Mouse (Mus musculus) T-helper 2 cell (primary cell): ENCODE measurements at regions not wholly inside any gene's neighbourhood (a gene's known extent, or its start where the extent isn't known, plus 50 kb on each side); places are given as distances from the start of the nearest gene placed in this dataset.
"Not testable (repeated sequence)": the region's sequence is repeated elsewhere in the genome, so short reads cannot be mapped to it uniquely, and the experiment has no call there.

Source experiments
- in situ Hi-C: fragments of 300-600 bp; cut with MboI, MseI; formaldehyde crosslinking; loops from one replicate; pipeline ENCODE4 v1.15.1; 2025; ENCODE audit warnings: high pct_unique_total_duplicates

GRCm38 (mm10) chr6:61042667-61043523, 118.1 kb downstream of the Mmrn1 start:
- in situ Hi-C loops: no loop called here

- in situ Hi-C loops: no loop called here
These were observed 119.0 kb downstream of the Mmrn1 start for GRCm38 (mm10) chr6:61043524-61044450.

- in situ Hi-C loops: not testable (repeated sequence)
These were observed 122.9 kb downstream of the Mmrn1 start for GRCm38 (mm10) chr6:61047667-61048066.

- in situ Hi-C loops: loop anchor here (25.0 kb wide), 1 partner anchor 124 kb away; the partner anchor contains the start of gene Ccser1
These were observed 117.0 kb upstream of the Ccser1 start for GRCm38 (mm10) chr6:61063129-61063528.

- in situ Hi-C loops: loop anchor here (25.0 kb wide), 1 partner anchor 122 kb away; the partner anchor contains the start of gene Ccser1
These were observed 114.4 kb upstream of the Ccser1 start for GRCm38 (mm10) chr6:61065769-61066168.

- in situ Hi-C loops: loop anchor here (25.0 kb wide), 1 partner anchor 121 kb away; the partner anchor contains the start of gene Ccser1
These were observed 113.4 kb upstream of the Ccser1 start for GRCm38 (mm10) chr6:61066501-61067282.

GRCm38 (mm10) chr6:61067355-61068116, 112.6 kb upstream of the Ccser1 start:
- in situ Hi-C loops: loop anchor here (25.0 kb wide), 1 partner anchor 120 kb away; the partner anchor contains the start of gene Ccser1

GRCm38 (mm10) chr6:61068117-61068489, 112.0 kb upstream of the Ccser1 start:
- in situ Hi-C loops: loop anchor here (25.0 kb wide), 1 partner anchor 119 kb away; the partner anchor contains the start of gene Ccser1

GRCm38 (mm10) chr6:61073267-61073666, 106.9 kb upstream of the Ccser1 start:
- in situ Hi-C loops: loop anchor here (25.0 kb wide), 1 partner anchor 114 kb away; the partner anchor contains the start of gene Ccser1

- in situ Hi-C loops: loop anchor here (25.0 kb wide), 1 partner anchor 114 kb away; the partner anchor contains the start of gene Ccser1
These were observed 106.3 kb upstream of the Ccser1 start for GRCm38 (mm10) chr6:61073794-61074193.

- in situ Hi-C loops: loop anchor here (25.0 kb wide), 1 partner anchor 113 kb away; the partner anchor contains the start of gene Ccser1
These were observed 105.4 kb upstream of the Ccser1 start for GRCm38 (mm10) chr6:61074700-61075099.

GRCm38 (mm10) chr6:61078559-61078958, 101.6 kb upstream of the Ccser1 start:
- in situ Hi-C loops: no loop called here

GRCm38 (mm10) chr6:61080661-61081060, 99.5 kb upstream of the Ccser1 start:
- in situ Hi-C loops: no loop called here

- in situ Hi-C loops: no loop called here
These were observed 96.8 kb upstream of the Ccser1 start for GRCm38 (mm10) chr6:61083346-61083745.

- in situ Hi-C loops: no loop called here
These were observed 80.7 kb upstream of the Ccser1 start for GRCm38 (mm10) chr6:61099348-61099981.

GRCm38 (mm10) chr6:61099982-61100365, 80.2 kb upstream of the Ccser1 start:
- in situ Hi-C loops: no loop called here

GRCm38 (mm10) chr6:61101972-61102371, 78.2 kb upstream of the Ccser1 start:
- in situ Hi-C loops: no loop called here

- in situ Hi-C loops: no loop called here
These were observed 76.5 kb upstream of the Ccser1 start for GRCm38 (mm10) chr6:61103459-61104234.

- in situ Hi-C loops: no loop called here
These were observed 64.9 kb upstream of the Ccser1 start for GRCm38 (mm10) chr6:61115250-61115649.
